18 mouse cellular contexts compared by ENCODE assay signal in genomic region chr17:23433150-23433679, GRCm38 (mm10). TPM values are rescaled to one million over a fixed set of nuclear protein-coding genes. Genes with fewer than 3 reads are reported as not detected.
A peak's percentile ranks its signal among the peaks of the same experiment; 100 is the strongest.
DNase-seq lines count a peak whose midpoint lies in the region; ATAC-seq and TF ChIP-seq lines count a peak whose summit lies in the region.
"Had no signal": no experiment of that assay in that cellular context is flagged by ENCODE, and none has a peak within 500 bp of the region (broad histone marks: within the 10 kb centered on the region; RNA-seq: fewer than 3 reads in every experiment).

No protein-coding gene starts in this region.

- no peaks in the 10 kb centered on the region for H3K27me3 ChIP-seq in forebrain, embryonic 11.5 days (ENCODE audit: control insufficient read depth, insufficient read depth, low read length)
- H3K27me3 ChIP-seq in forebrain, embryonic 15.5 days, result no peaks in the 10 kb centered on the region
- no peaks in the 10 kb centered on the region for H3K27me3 ChIP-seq in kidney, postnatal 0 days (ENCODE audit: insufficient read depth, low read length)
- H3K27me3 ChIP-seq in embryonic facial prominence, embryonic 14.5 days (replicated peaks; ENCODE audit: control insufficient read depth, insufficient read depth, low read length), result no peaks in the 10 kb centered on the region
- H3K27me3 ChIP-seq in neural tube, embryonic 12.5 days (replicated peaks), result no peaks in the 10 kb centered on the region

- no peak for TF ChIP-seq CTCF in kidney, postnatal 0 days (IDR thresholded peaks at IDR 0.05; ENCODE audit: low read depth)

- peak; percentile 47 for DNase-seq in forebrain, embryonic 11.5 days (ENCODE audit: low spot score)
- no peak for DNase-seq in kidney, postnatal 0 days (ENCODE audit: low spot score)
- DNase-seq in kidney, adult 8-10 months, result no peak
- peak; percentile 7 for DNase-seq in embryonic facial prominence, embryonic 14.5 days (ENCODE audit: low spot score)
- DNase-seq in cerebellum, adult 11-12 months, result no peak
- DNase-seq in cerebellum, postnatal 25 days, result no peak
- DNase-seq: cerebellum, postnatal 36 days; heart, postnatal 10 days; kidney, postnatal 10 days; left cerebral cortex, postnatal 4 days; retina, postnatal 1 day; thymus, postnatal 4 days had no signal

- no peaks in the 10 kb centered on the region for H3K36me3 ChIP-seq in forebrain, embryonic 11.5 days (ENCODE audit: control insufficient read depth, insufficient read depth, low read length)
- no peaks in the 10 kb centered on the region for H3K36me3 ChIP-seq in forebrain, embryonic 15.5 days
- H3K36me3 ChIP-seq in kidney, postnatal 0 days (ENCODE audit: insufficient read depth, low read length), result no peaks in the 10 kb centered on the region
- no peaks in the 10 kb centered on the region for H3K36me3 ChIP-seq in embryonic facial prominence, embryonic 14.5 days (ENCODE audit: control insufficient read depth, insufficient read depth, low read length)
- H3K36me3 ChIP-seq in neural tube, embryonic 12.5 days, result no peaks in the 10 kb centered on the region
- H3K36me3 ChIP-seq: forebrain, embryonic 10.5 days had no signal

- WGBS in forebrain, embryonic 11.5 days, result 79% methylated on average over 6 of the region's 6 CpGs
- WGBS in forebrain, embryonic 15.5 days, result 75% methylated on average over 6 of the region's 6 CpGs
- WGBS in kidney, postnatal 0 days, result 74% methylated on average over 6 of the region's 6 CpGs
- 73% methylated on average over 6 of the region's 6 CpGs for WGBS in embryonic facial prominence, embryonic 14.5 days
- 82% methylated on average over 6 of the region's 6 CpGs for WGBS in neural tube, embryonic 12.5 days

- no peak for ATAC-seq in forebrain, embryonic 11.5 days (replicated peaks; ENCODE audit: low FRiP score)
- no peak for ATAC-seq in forebrain, embryonic 15.5 days (replicated peaks)
- peak; percentile 49; the same call in 1 of the 2 replicates for ATAC-seq in kidney, postnatal 0 days (replicated peaks; ENCODE audit: low FRiP score, low read depth)
- no peak for ATAC-seq in embryonic facial prominence, embryonic 14.5 days (ENCODE audit: low read depth)
- peak; percentile 44; the same call in 1 of the 2 replicates for ATAC-seq in neural tube, embryonic 12.5 days (ENCODE audit: low FRiP score, low read depth)
- ATAC-seq: lung, postnatal 0 days had no signal

- peaks cover 3% of the 10 kb centered on the region for H3K9me3 ChIP-seq in forebrain, embryonic 11.5 days (ENCODE audit: control insufficient read depth, low read length)
- peaks cover 14% of the 10 kb centered on the region for H3K9me3 ChIP-seq in forebrain, embryonic 15.5 days
- H3K9me3 ChIP-seq in kidney, postnatal 0 days (replicated peaks; ENCODE audit: low read length), result no peaks in the 10 kb centered on the region
- H3K9me3 ChIP-seq in embryonic facial prominence, embryonic 14.5 days (ENCODE audit: control insufficient read depth, low read length), result peaks cover 12% of the 10 kb centered on the region; the same call in 1 of the 2 replicates
- H3K9me3 ChIP-seq in neural tube, embryonic 12.5 days, result peaks cover 6% of the 10 kb centered on the region

- H3K4me1 ChIP-seq in forebrain, embryonic 11.5 days (replicated peaks; ENCODE audit: control insufficient read depth, insufficient read depth, low read length), result no peaks in the 10 kb centered on the region
- H3K4me1 ChIP-seq in forebrain, embryonic 15.5 days, result no peaks in the 10 kb centered on the region
- H3K4me1 ChIP-seq in kidney, postnatal 0 days (replicated peaks; ENCODE audit: insufficient read depth, low read length), result no peaks in the 10 kb centered on the region
- H3K4me1 ChIP-seq in embryonic facial prominence, embryonic 14.5 days (ENCODE audit: control insufficient read depth, insufficient read depth, low read length), result no peaks in the 10 kb centered on the region
- no peaks in the 10 kb centered on the region for H3K4me1 ChIP-seq in neural tube, embryonic 12.5 days
- H3K4me1 ChIP-seq: forebrain, embryonic 10.5 days had no signal

- no peak overlapping the region for H3K27ac ChIP-seq in forebrain, embryonic 11.5 days (ENCODE audit: low read depth, low read length)
- no peak overlapping the region for H3K27ac ChIP-seq in forebrain, embryonic 15.5 days (replicated peaks)
- no peak overlapping the region for H3K27ac ChIP-seq in kidney, postnatal 0 days
- no peak overlapping the region for H3K27ac ChIP-seq in embryonic facial prominence, embryonic 14.5 days (replicated peaks; ENCODE audit: low read depth, low read length)
- H3K27ac ChIP-seq in neural tube, embryonic 12.5 days, result no peak overlapping the region
- H3K27ac ChIP-seq: forebrain, embryonic 10.5 days had no signal

- H3K4me2 ChIP-seq in forebrain, embryonic 11.5 days (ENCODE audit: low read depth, low read length, severe bottlenecking), result no peak overlapping the region
- H3K4me2 ChIP-seq in forebrain, embryonic 15.5 days (replicated peaks), result no peak overlapping the region
- H3K4me2 ChIP-seq in kidney, postnatal 0 days (ENCODE audit: low read length), result no peak overlapping the region
- H3K4me2 ChIP-seq in embryonic facial prominence, embryonic 14.5 days (ENCODE audit: low read depth, low read length), result no peak overlapping the region
- H3K4me2 ChIP-seq in neural tube, embryonic 12.5 days (replicated peaks), result no peak overlapping the region

- H3K9ac ChIP-seq in forebrain, embryonic 11.5 days (ENCODE audit: low read length), result no peak overlapping the region
- H3K9ac ChIP-seq in forebrain, embryonic 15.5 days (replicated peaks), result no peak overlapping the region
- no peak overlapping the region for H3K9ac ChIP-seq in kidney, postnatal 0 days (ENCODE audit: low read depth, low read length)
- no peak overlapping the region for H3K9ac ChIP-seq in embryonic facial prominence, embryonic 14.5 days (ENCODE audit: low read depth, low read length)
- H3K9ac ChIP-seq in neural tube, embryonic 12.5 days, result no peak overlapping the region

- H3K4me3 ChIP-seq in forebrain, embryonic 11.5 days (ENCODE audit: low read depth, low read length), result no peak overlapping the region
- no peak overlapping the region for H3K4me3 ChIP-seq in forebrain, embryonic 15.5 days
- H3K4me3 ChIP-seq in kidney, postnatal 0 days (replicated peaks; ENCODE audit: low read depth, low read length), result no peak overlapping the region
- no peak overlapping the region for H3K4me3 ChIP-seq in embryonic facial prominence, embryonic 14.5 days (ENCODE audit: low read depth, low read length)
- H3K4me3 ChIP-seq in neural tube, embryonic 12.5 days, result no peak overlapping the region
- H3K4me3 ChIP-seq: forebrain, embryonic 10.5 days had no signal

RNA-seq across cellular contexts. Expression of gene Vmn2r117, which starts 46.3 kb away (rescaled TPM):
- not detected in 2 replicates for polyA plus RNA-seq in forebrain, embryonic 11.5 days (2014; fragmentation: Nextera tagmentation; extraction: Ambion mirVana)
- not detected in 2 replicates for polyA plus RNA-seq in forebrain, embryonic 15.5 days (2015; fragmentation: Nextera tagmentation; extraction: Ambion mirVana)
- polyA plus RNA-seq in kidney, postnatal 0 days (2015; fragmentation: Nextera tagmentation; extraction: Ambion mirVana), result not detected in 2 replicates
- not detected in 2 replicates for polyA plus RNA-seq in embryonic facial prominence, embryonic 14.5 days (2014; fragmentation: Nextera tagmentation; extraction: Ambion mirVana)
- polyA plus RNA-seq in neural tube, embryonic 12.5 days (2016; fragmentation: Nextera tagmentation; extraction: Ambion mirVana), result not detected in 2 replicates
- polyA plus RNA-seq: C2C12; forebrain, embryonic 10.5 days; lung, postnatal 0 days; spleen, adult 2 months had no signal

RNA-seq across cellular contexts. Expression of gene Vmn2r116, which starts 48.8 kb away (rescaled TPM):
- not detected in 2 replicates for polyA plus RNA-seq in forebrain, embryonic 11.5 days (2014; fragmentation: Nextera tagmentation; extraction: Ambion mirVana)
- not detected in 2 replicates for polyA plus RNA-seq in forebrain, embryonic 15.5 days (2015; fragmentation: Nextera tagmentation; extraction: Ambion mirVana)
- not detected in 2 replicates for polyA plus RNA-seq in kidney, postnatal 0 days (2015; fragmentation: Nextera tagmentation; extraction: Ambion mirVana)
- not detected in 2 replicates for polyA plus RNA-seq in embryonic facial prominence, embryonic 14.5 days (2014; fragmentation: Nextera tagmentation; extraction: Ambion mirVana)
- not detected in 2 replicates for polyA plus RNA-seq in neural tube, embryonic 12.5 days (2016; fragmentation: Nextera tagmentation; extraction: Ambion mirVana)
- polyA plus RNA-seq: C2C12; forebrain, embryonic 10.5 days; lung, postnatal 0 days; spleen, adult 2 months had no signal

Comparison
In these comparisons a context has a peak if more than half of its experiments do, and no peak if none do; other contexts are left out.
1. ATAC-seq: peak in kidney, postnatal 0 days (single experiment) and neural tube, embryonic 12.5 days (single experiment); none in forebrain, embryonic 11.5 days (single experiment), forebrain, embryonic 15.5 days (single experiment) and embryonic facial prominence, embryonic 14.5 days (single experiment).
2. DNase-seq: peak in forebrain, embryonic 11.5 days (single experiment) and embryonic facial prominence, embryonic 14.5 days (single experiment); none in kidney, postnatal 0 days (single experiment), kidney, adult 8-10 months (0 of 2), cerebellum, adult 11-12 months (single experiment) and cerebellum, postnatal 25 days (0 of 2).